Comparison of ENCODE assay signal across 10 mouse cellular contexts in genomic region chr12:119981731-119982130, GRCm38 (mm10). TPM values are rescaled to one million over a fixed set of nuclear protein-coding genes. Genes with fewer than 3 reads are reported as not detected.
A peak's percentile ranks its signal among the peaks of the same experiment; 100 is the strongest.
DNase-seq lines count a peak whose midpoint lies in the region; ATAC-seq lines count a peak whose summit lies in the region.
"Had no signal": no experiment of that assay in that cellular context is flagged by ENCODE, and none has a peak within 500 bp of the region (broad histone marks: within the 10 kb centered on the region; RNA-seq: fewer than 3 reads in every experiment).

No protein-coding gene starts in this region.

- WGBS in hindbrain, embryonic 11.5 days: 0% methylated on average over 2 of the region's 2 CpGs
- 0% methylated on average over 2 of the region's 2 CpGs for WGBS in hindbrain, embryonic 13.5 days
- 0% methylated on average over 2 of the region's 2 CpGs for WGBS in midbrain, embryonic 13.5 days

- H3K4me2 ChIP-seq in hindbrain, embryonic 11.5 days (replicated peaks; ENCODE audit: low read depth, low read length): no peak overlapping the region
- H3K4me2 ChIP-seq in hindbrain, embryonic 13.5 days: no peak overlapping the region
- H3K4me2 ChIP-seq in midbrain, embryonic 13.5 days (replicated peaks): no peak overlapping the region
- H3K4me2 ChIP-seq: embryonic facial prominence, embryonic 13.5 days; limb, embryonic 13.5 days had no signal

- ATAC-seq in hindbrain, embryonic 11.5 days (ENCODE audit: low FRiP score): peak; percentile 76; the same call in 1 of the 2 replicates
- ATAC-seq in hindbrain, embryonic 13.5 days (ENCODE audit: low FRiP score): no peak
- ATAC-seq in midbrain, embryonic 13.5 days: peak; percentile 62; the same call in 1 of the 2 replicates
- ATAC-seq in inflammation-experienced regulatory T-cells, adult 6 months: no peak

- no peaks in the 10 kb centered on the region for H3K36me3 ChIP-seq in hindbrain, embryonic 11.5 days (ENCODE audit: control insufficient read depth, insufficient read depth, low read length)
- no peaks in the 10 kb centered on the region for H3K36me3 ChIP-seq in hindbrain, embryonic 13.5 days
- H3K36me3 ChIP-seq in midbrain, embryonic 13.5 days: no peaks in the 10 kb centered on the region
- H3K36me3 ChIP-seq: embryonic facial prominence, embryonic 13.5 days; limb, embryonic 13.5 days had no signal

- no peaks in the 10 kb centered on the region for H3K27me3 ChIP-seq in hindbrain, embryonic 11.5 days (ENCODE audit: control insufficient read depth, insufficient read depth, low read length)
- no peaks in the 10 kb centered on the region for H3K27me3 ChIP-seq in hindbrain, embryonic 13.5 days
- H3K27me3 ChIP-seq in midbrain, embryonic 13.5 days: no peaks in the 10 kb centered on the region
- H3K27me3 ChIP-seq: embryonic facial prominence, embryonic 13.5 days; limb, embryonic 13.5 days had no signal

- no peak overlapping the region for H3K9ac ChIP-seq in hindbrain, embryonic 11.5 days (ENCODE audit: low read depth, low read length)
- H3K9ac ChIP-seq in hindbrain, embryonic 13.5 days: no peak overlapping the region
- H3K9ac ChIP-seq in midbrain, embryonic 13.5 days (replicated peaks): no peak overlapping the region
- H3K9ac ChIP-seq: embryonic facial prominence, embryonic 13.5 days; limb, embryonic 13.5 days had no signal

- H3K4me3 ChIP-seq in hindbrain, embryonic 11.5 days (ENCODE audit: low read depth, low read length): no peak overlapping the region
- H3K4me3 ChIP-seq in hindbrain, embryonic 13.5 days: no peak overlapping the region
- H3K4me3 ChIP-seq in midbrain, embryonic 13.5 days (replicated peaks): no peak overlapping the region
- H3K4me3 ChIP-seq: embryonic facial prominence, embryonic 13.5 days; limb, embryonic 13.5 days had no signal

- DNase-seq in hindbrain, embryonic 11.5 days (ENCODE audit: low spot score): peak; percentile 70
- peak; percentile 44 to 49 for DNase-seq in B cell, adult 2 months
- DNase-seq in Muller cell, postnatal 12 days (ENCODE audit: inconsistent ontology term): peak; percentile 24
- peak; percentile 12 for DNase-seq in fibroblast of lung, adult 2 months (ENCODE audit: low read depth)
- peak; percentile 62 for DNase-seq in layer of hippocampus, adult 11-12 months (ENCODE audit: low spot score)

- no peaks in the 10 kb centered on the region for H3K9me3 ChIP-seq in hindbrain, embryonic 11.5 days (ENCODE audit: control insufficient read depth, low read length)
- no peaks in the 10 kb centered on the region for H3K9me3 ChIP-seq in hindbrain, embryonic 13.5 days
- no peaks in the 10 kb centered on the region for H3K9me3 ChIP-seq in midbrain, embryonic 13.5 days
- H3K9me3 ChIP-seq: embryonic facial prominence, embryonic 13.5 days; limb, embryonic 13.5 days had no signal

- H3K4me1 ChIP-seq in hindbrain, embryonic 11.5 days (replicated peaks; ENCODE audit: control insufficient read depth, insufficient read depth, low read length): no peaks in the 10 kb centered on the region
- H3K4me1 ChIP-seq in hindbrain, embryonic 13.5 days (replicated peaks): no peaks in the 10 kb centered on the region
- H3K4me1 ChIP-seq in midbrain, embryonic 13.5 days (replicated peaks): no peaks in the 10 kb centered on the region
- H3K4me1 ChIP-seq: embryonic facial prominence, embryonic 13.5 days; limb, embryonic 13.5 days had no signal

- no peak overlapping the region for H3K27ac ChIP-seq in hindbrain, embryonic 11.5 days (ENCODE audit: low read depth, low read length)
- no peak overlapping the region for H3K27ac ChIP-seq in hindbrain, embryonic 13.5 days
- no peak overlapping the region for H3K27ac ChIP-seq in midbrain, embryonic 13.5 days
- H3K27ac ChIP-seq: embryonic facial prominence, embryonic 13.5 days; limb, embryonic 13.5 days had no signal

RNA-seq across cellular contexts. Expression of gene Tmem196, which starts 36.1 kb away (rescaled TPM):
- 1.7 and 1.9 TPM in 2 replicates for polyA plus RNA-seq in hindbrain, embryonic 11.5 days (2014; fragmentation: Nextera tagmentation; extraction: Ambion mirVana)
- polyA plus RNA-seq in hindbrain, embryonic 13.5 days (2015; fragmentation: Nextera tagmentation; extraction: Ambion mirVana): 7.8 and 8.4 TPM in 2 replicates
- 6.6 and 8.4 TPM in 2 replicates for polyA plus RNA-seq in midbrain, embryonic 13.5 days (2015; fragmentation: Nextera tagmentation; extraction: Ambion mirVana)
- not detected for polyA plus RNA-seq in inflammation-experienced regulatory T-cells, adult 6 months (2017; shearing (Covaris generic))

Comparison
In these comparisons a context has a peak if more than half of its experiments do, and no peak if none do; other contexts are left out.
1. ATAC-seq: peak in hindbrain, embryonic 11.5 days (single experiment) and midbrain, embryonic 13.5 days (single experiment); none in hindbrain, embryonic 13.5 days (single experiment) and inflammation-experienced regulatory T-cells, adult 6 months (single experiment).
2. DNase-seq: peak in every context shown above with its lines; median percentile 70 in hindbrain, embryonic 11.5 days; 62 in layer of hippocampus, adult 11-12 months; 46 in B cell, adult 2 months; 24 in Muller cell, postnatal 12 days; 12 in fibroblast of lung, adult 2 months.